Mouse (Mus musculus) MEL-GATA-1-ER (cell line): Measurements from ENCODE around the gene Trim9.

ENCODE experiments used
- DNase-seq: peaks from one replicate; pipeline ENCODE4 v3.0.0-alpha.2; 2012; ENCODE audit warnings: low read depth; ENCODE audit errors: extremely low read depth

Gene Trim9

GRCm38 (mm10) chr12:70347202-70347841 lies at the start of gene Trim9:
Trim9 (minus strand) TSS chr12:70347614.
- peak; percentile 63 for DNase-seq

DNA sequence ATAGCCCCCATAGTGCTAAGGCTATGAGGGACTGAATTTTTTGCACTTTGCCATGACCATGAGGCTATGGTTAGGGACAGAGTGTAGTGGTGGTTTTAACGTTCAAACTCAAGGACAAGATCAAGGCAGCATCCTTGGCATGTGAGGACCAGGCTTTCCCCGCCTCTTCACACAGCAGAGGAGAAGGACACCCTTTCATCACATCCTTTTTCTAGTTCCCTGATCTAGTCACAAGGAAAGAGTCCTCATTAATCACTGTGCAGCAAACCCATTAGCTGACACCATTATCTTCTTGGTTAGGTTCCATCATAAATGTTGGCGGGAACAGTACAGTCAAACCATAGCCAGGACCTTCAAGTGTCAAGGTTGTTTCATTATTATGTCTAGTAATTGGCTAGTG lies 47.6 kb upstream of the Trim9 start:
- no peak for DNase-seq

- DNase-seq: no peak
These were observed 43.8 kb upstream of the Trim9 start for GRCm38 (mm10) chr12:70391236-70391635.

GRCm38 (mm10) chr12:70374976-70375375 lies 27.6 kb upstream of the Trim9 start:
- no peak for DNase-seq

DNA sequence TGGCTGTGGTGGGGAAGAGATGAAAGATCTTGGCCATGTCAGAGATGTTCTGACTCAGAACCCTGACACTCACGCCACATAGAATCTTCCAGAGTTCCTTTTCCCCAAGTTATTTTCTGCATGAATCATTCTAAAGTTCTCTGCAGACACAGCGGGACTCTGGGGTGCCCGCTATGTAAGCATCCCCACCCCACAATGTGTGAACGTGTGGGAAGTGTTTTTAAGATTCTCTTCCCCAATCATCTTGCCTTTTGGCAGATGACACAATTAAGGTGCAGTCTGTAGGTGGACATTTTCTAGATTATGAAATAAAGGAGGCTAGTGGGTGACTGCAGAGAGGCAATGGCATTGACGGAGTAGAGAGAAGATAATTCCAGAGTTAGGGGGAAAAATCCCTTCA lies 25.5 kb upstream of the Trim9 start:
- DNase-seq: no peak

DNA sequence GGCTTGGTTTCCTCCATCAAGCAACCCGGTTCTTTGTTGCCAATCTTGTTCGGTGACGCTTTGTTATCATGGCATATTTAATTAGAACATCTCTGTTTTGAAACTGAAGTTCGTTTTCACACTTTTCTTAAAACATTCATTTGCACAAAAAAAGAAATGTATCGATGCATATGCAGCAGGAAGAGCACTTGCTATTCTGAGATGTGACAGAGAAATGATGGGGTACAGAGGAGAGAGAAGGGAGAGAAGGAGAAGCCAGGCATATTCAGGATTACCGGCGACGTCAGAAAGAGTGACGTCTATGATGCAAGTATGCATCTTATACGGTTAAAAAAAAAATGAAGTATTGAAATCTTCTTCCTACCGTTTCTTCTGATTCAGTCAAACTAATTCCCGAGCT lies 21.9 kb upstream of the Trim9 start:
- DNase-seq: no peak

GRCm38 (mm10) chr12:70368820-70369219 lies 21.4 kb upstream of the Trim9 start:
- no peak for DNase-seq

DNA sequence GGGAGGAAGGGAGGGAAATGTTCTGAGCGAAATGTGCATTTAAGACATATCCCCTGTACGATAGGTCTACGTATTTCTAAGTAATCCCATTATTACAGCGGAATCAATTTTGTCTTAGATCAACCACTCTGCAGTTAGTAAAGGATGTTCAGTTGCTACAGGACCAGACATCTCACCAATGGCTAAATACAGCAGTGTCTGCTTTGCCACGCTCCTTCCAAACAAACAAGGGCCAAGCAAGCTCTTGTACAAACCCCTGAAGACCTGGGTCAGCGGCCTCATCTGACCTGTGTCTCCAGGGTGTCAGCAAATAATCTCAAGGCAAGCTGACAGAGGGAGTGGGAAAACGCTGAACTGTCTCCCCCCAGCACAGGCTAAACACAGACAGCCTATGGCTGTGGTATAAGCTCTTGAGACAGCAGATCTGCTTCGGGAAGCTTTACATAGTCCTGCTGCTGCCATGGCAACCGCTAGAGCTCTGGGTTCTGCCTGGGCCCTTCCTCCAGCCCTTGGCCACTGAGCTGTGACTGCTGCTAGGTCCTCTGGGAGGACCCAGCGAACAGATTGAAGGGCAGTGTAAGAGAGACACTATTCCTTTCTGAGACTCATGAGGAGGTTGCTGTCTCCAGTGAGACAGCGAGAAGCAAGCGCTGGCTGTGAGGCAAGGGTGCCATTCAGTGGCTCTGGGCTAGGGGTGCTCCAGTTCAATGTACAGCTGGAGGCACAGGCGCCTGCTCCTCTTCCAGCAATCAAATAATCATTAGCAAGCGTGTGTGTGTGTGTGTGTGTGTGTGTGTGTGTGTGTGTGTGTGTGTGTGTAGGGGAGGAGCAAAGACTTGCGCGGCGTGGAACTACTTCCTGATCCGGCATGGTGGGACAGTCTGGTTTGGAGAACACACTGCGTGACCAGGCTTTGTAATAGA lies 20.2 kb upstream of the Trim9 start:
- DNase-seq: no peak

- no peak for DNase-seq
These were observed 15.6 kb upstream of the Trim9 start for GRCm38 (mm10) chr12:70363016-70363415.

- no peak for DNase-seq
These were observed 12.9 kb upstream of the Trim9 start for GRCm38 (mm10) chr12:70360276-70360675.

- DNase-seq: no peak
These were observed 12.0 kb upstream of the Trim9 start for GRCm38 (mm10) chr12:70359443-70359842.

DNA sequence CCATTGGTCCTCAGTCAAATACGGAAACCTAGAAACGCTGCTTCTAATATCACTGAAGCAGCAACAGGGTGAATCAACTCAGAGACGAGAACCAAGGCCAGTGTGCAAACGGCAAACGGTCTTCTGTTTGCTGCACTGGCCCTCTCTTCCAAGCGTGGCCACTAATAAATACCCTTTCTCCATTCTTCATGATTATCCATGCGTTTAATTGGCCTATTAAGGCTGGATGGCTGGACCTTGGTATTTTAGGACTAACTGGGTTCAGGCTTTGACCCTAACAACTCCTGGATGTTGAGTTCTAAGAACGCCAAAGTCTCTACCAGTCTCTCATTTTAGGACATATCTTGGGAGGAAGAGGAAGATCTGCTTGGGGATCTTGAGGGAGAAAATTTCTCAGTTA lies 7.5 kb upstream of the Trim9 start:
- DNase-seq: no peak

- no peak for DNase-seq
These were observed 3.1 kb upstream of the Trim9 start for GRCm38 (mm10) chr12:70350490-70350889.

DNA sequence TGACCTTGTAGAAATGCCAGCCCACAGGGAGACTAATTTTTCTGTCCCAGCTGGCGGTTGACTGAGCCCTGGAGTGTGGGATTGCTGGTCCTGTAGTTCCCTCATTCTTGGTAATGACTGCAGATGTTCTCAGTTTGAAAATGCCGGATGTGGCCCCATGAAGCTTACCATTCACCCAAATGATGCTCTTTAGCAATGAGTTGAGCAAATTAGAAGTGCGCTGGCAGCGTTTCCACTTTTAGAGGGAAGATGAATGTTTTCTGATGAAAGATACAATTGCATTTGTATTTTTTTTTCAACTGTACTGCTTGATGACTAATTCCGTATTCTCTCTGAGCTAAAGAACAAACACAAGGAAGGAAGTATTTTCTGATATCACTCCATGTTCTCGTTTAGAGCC lies 2.4 kb upstream of the Trim9 start:
- no peak for DNase-seq

- DNase-seq: no peak
These were observed 612 bp upstream of the Trim9 start for GRCm38 (mm10) chr12:70348026-70348425.

DNA sequence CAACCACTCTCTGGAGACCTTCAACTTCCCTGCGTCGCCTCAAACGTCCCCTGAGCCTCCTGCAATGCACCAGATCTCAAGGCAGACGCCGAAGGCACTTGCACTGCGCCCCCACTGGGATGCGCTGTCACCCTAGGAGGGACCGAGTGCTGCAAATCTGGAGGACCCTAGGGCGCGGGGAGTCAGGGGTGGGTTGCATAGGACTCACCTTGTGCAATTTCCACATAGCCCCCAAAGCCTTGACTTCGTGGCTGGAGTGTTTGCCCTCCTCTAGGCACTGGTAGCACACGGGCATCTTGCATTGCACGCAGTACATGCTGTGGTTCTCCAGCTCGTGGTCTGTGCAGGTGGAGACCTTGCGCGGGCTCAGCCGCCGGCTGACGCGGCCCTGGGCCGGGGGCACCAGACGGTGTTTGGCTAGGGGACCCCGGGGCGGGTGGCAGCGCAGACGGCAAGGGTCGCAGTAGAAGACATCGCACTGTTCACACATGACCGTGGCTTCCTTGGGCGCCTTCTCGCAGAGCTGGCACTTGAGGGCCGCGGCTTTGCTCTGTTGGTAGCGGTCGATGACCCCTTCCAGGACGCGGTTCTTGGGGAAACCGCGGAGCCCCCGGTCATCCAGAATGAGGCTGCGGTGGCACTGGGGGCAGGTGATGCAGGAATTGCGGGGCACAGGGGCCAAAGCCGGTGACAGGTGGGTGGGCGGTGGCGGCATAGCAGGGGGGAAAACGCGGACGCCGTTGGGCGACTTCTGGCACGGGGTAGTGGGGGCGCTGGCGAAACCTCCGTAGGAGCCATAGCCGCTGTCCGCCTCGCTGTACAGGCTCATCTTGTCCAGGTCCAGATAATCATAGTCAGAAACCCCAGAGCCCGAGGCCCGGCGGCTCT lies 1.0 kb downstream of the Trim9 start:
- DNase-seq: no peak

- DNase-seq: no peak
These were observed 1.8 kb downstream of the Trim9 start for GRCm38 (mm10) chr12:70345531-70346138.

DNA sequence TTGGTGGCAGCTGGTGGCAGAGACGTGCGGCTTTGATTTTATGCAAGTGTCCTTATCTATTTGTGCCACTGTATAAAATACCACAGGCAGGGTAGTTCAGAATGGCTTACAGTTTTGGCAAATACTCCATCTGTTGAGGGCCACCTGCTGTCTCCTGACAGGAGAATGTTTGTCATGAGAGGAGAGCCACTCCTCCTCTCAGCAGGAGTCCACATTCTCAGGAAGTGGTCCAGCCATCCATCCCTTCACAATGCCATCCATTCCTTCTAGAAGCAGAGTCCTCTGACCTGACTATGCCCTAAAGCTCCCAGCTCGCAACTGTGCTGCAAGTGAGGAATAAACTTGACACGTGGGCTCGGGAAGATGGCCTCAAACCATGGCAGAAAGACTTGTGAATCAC lies 12.2 kb downstream of the Trim9 start:
- no peak for DNase-seq

GRCm38 (mm10) chr12:70333253-70333805 lies 14.1 kb downstream of the Trim9 start:
- DNase-seq: no peak

GRCm38 (mm10) chr12:70329059-70329458 lies 18.4 kb downstream of the Trim9 start:
- DNase-seq: no peak

GRCm38 (mm10) chr12:70326956-70327355 lies 20.5 kb downstream of the Trim9 start:
- DNase-seq: no peak
